Mouse (Mus musculus) MEL (cell line): Measurements from ENCODE around the gene Canx. TPM values are rescaled to one million over a fixed set of nuclear protein-coding genes. Genes with fewer than 3 reads are reported as not detected.

Experiments
- DNase-seq: peaks from one replicate; pipeline ENCODE4 v3.0.0; 2011; ENCODE audit warnings: low read depth, low spot score
- H3K27ac ChIP-seq: 2 replicates; pipeline ENCODE4 v1.5.1; 2012; ENCODE audit warnings: low read depth, mild to moderate bottlenecking, control low read depth, low read length, moderate library complexity; ENCODE audit not compliant: control insufficient read depth
- H3K27me3 ChIP-seq, 2 experiments: fragments of 150-350 bp in 1 of 2; sonication (generic) in 1 of 2; 2 replicates each; pipeline ENCODE4 v1.6.1; 2012; ENCODE audit warnings: low read length in 2 of 2, mild to moderate bottlenecking in 2 of 2, improper control_type of control experiment in 1 of 2, moderate library complexity in 1 of 2; ENCODE audit not compliant: insufficient read depth in 2 of 2, control insufficient read depth in 1 of 2
- H3K36me3 ChIP-seq, 2 experiments: 2 replicates each; pipeline ENCODE4 v1.6.1; 2012 to 2014; ENCODE audit warnings: low read length in 2 of 2, improper control_type of control experiment in 1 of 2, inconsistent platforms in 1 of 2, mild to moderate bottlenecking in 1 of 2; ENCODE audit not compliant: insufficient read depth in 2 of 2, control insufficient read depth in 1 of 2
- H3K4me1 ChIP-seq, 2 experiments: fragments of 150-350 bp in 1 of 2; sonication (generic) in 1 of 2; 2 replicates each; pipeline ENCODE4 v1.6.1; 2012; ENCODE audit warnings: low read length in 2 of 2, improper control_type of control experiment in 1 of 2, mild to moderate bottlenecking in 1 of 2; ENCODE audit not compliant: insufficient read depth in 2 of 2, control insufficient read depth in 1 of 2
- H3K4me3 ChIP-seq, 2 experiments: fragments of 150-350 bp in 1 of 2; sonication (generic) in 1 of 2; 2 replicates each; pipeline ENCODE4 v1.5.1; 2012; ENCODE audit warnings: low read depth in 2 of 2, low read length in 2 of 2, mild to moderate bottlenecking in 2 of 2, moderate library complexity in 2 of 2, control low read depth in 1 of 2, improper control_type of control experiment in 1 of 2; ENCODE audit not compliant: control insufficient read depth in 1 of 2, insufficient read depth in 1 of 2
- H3K79me2 ChIP-seq: 2 replicates; pipeline ENCODE4 v1.6.1; 2012; ENCODE audit warnings: mild to moderate bottlenecking, low read length, moderate library complexity; ENCODE audit not compliant: control insufficient read depth, poor library complexity, insufficient read depth
- H3K9ac ChIP-seq: 2 replicates; pipeline ENCODE4 v1.6.1; 2012; ENCODE audit warnings: low read depth, mild to moderate bottlenecking, control low read depth, low read length, moderate library complexity; ENCODE audit not compliant: control insufficient read depth, poor library complexity, severe bottlenecking
- H3K9me3 ChIP-seq: fragments of 150-350 bp; sonication (generic); replicated peaks from 2 replicates; pipeline ENCODE4 v1.6.1; 2012; ENCODE audit warnings: mild to moderate bottlenecking, low read length, improper control_type of control experiment, moderate library complexity; ENCODE audit not compliant: insufficient read depth
- BHLHE40 ChIP-seq: IDR thresholded peaks from 2 replicates; pipeline ENCODE4 v1.6.1; 2012; ENCODE audit warnings: low read depth, mild to moderate bottlenecking, inconsistent platforms, low read length, improper control_type of control experiment, borderline replicate concordance
- CHD1 ChIP-seq: IDR thresholded peaks from 2 replicates; pipeline ENCODE4 v1.6.1; 2012; ENCODE audit warnings: low read depth, mild to moderate bottlenecking, inconsistent platforms, low read length, improper control_type of control experiment
- E2F4 ChIP-seq: IDR thresholded peaks from 2 replicates; pipeline ENCODE4 v1.6.1; 2011; ENCODE audit warnings: low read depth, low read length, improper control_type of control experiment, borderline replicate concordance
- EP300 ChIP-seq, 2 experiments: IDR thresholded peaks; 2 replicates each; pipeline ENCODE4 v1.6.1; 2011; ENCODE audit warnings: improper control_type of control experiment in 2 of 2, low read length in 2 of 2, low read depth in 1 of 2, mild to moderate bottlenecking in 1 of 2
- GATA1 ChIP-seq: IDR thresholded peaks from 2 replicates; pipeline ENCODE4 v1.6.1; 2011; ENCODE audit warnings: low read depth, low read length, improper control_type of control experiment
- HCFC1 ChIP-seq: IDR thresholded peaks from 2 replicates; pipeline ENCODE4 v1.6.1; 2012; ENCODE audit warnings: low read depth, mild to moderate bottlenecking, inconsistent platforms, low read length, improper control_type of control experiment, moderate library complexity
- KAT2A ChIP-seq: conservative IDR thresholded peaks from 2 replicates; pipeline ENCODE4 v1.6.1; 2012; ENCODE audit warnings: low read depth, low read length, improper control_type of control experiment, inconsistent platforms
- MAX ChIP-seq: IDR thresholded peaks from 2 replicates; pipeline ENCODE4 v1.6.1; 2011; ENCODE audit warnings: low read length, improper control_type of control experiment
- MAZ ChIP-seq: IDR thresholded peaks from 2 replicates; pipeline ENCODE4 v1.6.1; 2012; ENCODE audit warnings: low read depth, mild to moderate bottlenecking, inconsistent platforms, low read length, improper control_type of control experiment
- NELFE ChIP-seq: IDR thresholded peaks from 2 replicates; pipeline ENCODE4 v1.6.1; 2011; ENCODE audit warnings: low read depth, low read length, improper control_type of control experiment
- NRF1 ChIP-seq: IDR thresholded peaks from 2 replicates; pipeline ENCODE4 v1.6.1; 2014; ENCODE audit warnings: low read depth, mild to moderate bottlenecking, inconsistent platforms, low read length, improper control_type of control experiment, moderate library complexity; ENCODE audit not compliant: poor library complexity, insufficient read depth, severe bottlenecking
- POLR2AphosphoS2 ChIP-seq: IDR thresholded peaks from 2 replicates; pipeline ENCODE4 v1.6.1; 2011; ENCODE audit warnings: low read length, improper control_type of control experiment
- RAD21 ChIP-seq: IDR thresholded peaks from 2 replicates; pipeline ENCODE4 v1.6.1; 2011; ENCODE audit warnings: mild to moderate bottlenecking, low read depth, low read length, improper control_type of control experiment
- RCOR1 ChIP-seq: IDR thresholded peaks from 2 replicates; pipeline ENCODE4 v1.6.1; 2012; ENCODE audit warnings: low read depth, mild to moderate bottlenecking, inconsistent platforms, low read length, improper control_type of control experiment
- SIN3A ChIP-seq: IDR thresholded peaks from 2 replicates; pipeline ENCODE4 v1.6.1; 2012; ENCODE audit warnings: low read length, improper control_type of control experiment, inconsistent platforms
- TBP ChIP-seq: IDR thresholded peaks from 2 replicates; pipeline ENCODE4 v1.8.0; 2011; ENCODE audit warnings: low read depth, low read length, improper control_type of control experiment
- UBTF ChIP-seq: IDR thresholded peaks from 2 replicates; pipeline ENCODE4 v1.6.1; 2012; ENCODE audit warnings: low read depth, mild to moderate bottlenecking, inconsistent platforms, low read length, improper control_type of control experiment, moderate library complexity, borderline replicate concordance; ENCODE audit not compliant: insufficient read depth
- USF1 ChIP-seq: IDR thresholded peaks from 2 replicates; pipeline ENCODE4 v1.6.1; 2014; ENCODE audit warnings: low read depth, mild to moderate bottlenecking, inconsistent platforms, low read length, improper control_type of control experiment, moderate library complexity
- ZNF384 ChIP-seq: IDR thresholded peaks from 2 replicates; pipeline ENCODE4 v1.6.1; 2012; ENCODE audit warnings: low read depth, mild to moderate bottlenecking, inconsistent platforms, low read length, improper control_type of control experiment
- polyA plus RNA-seq, 2 experiments: library from polyadenylated mRNA; stranded (reverse) in 1 of 2; unstranded in 1 of 2; fragments of >175 nt in 1 of 2; fragments of >200 nt in 1 of 2; gene quantifications; 2 replicates each; pipeline versions ENCODE4 v1.2.1 to v1.2.4; 2012; ENCODE audit warnings: low replicate concordance in 2 of 2, low read depth in 1 of 2; ENCODE audit not compliant: insufficient read length in 2 of 2, insufficient read depth in 1 of 2, missing spikeins in 1 of 2
- total RNA-seq: library from RNA; depleted of rRNA; stranded (reverse); fragments of 300-350 nt; gene quantifications from 2 replicates; pipeline ENCODE4 v1.2.3, GENCODE M21; 2012

Canx gene
- total and polyA plus RNA-seq, 3 experiments, result 390 to 867 (median 464) TPM

GRCm38 (mm10) chr11:50326302-50326966 lies 961 bp upstream of the Canx start (continued):
- no peak for TF ChIP-seq ZNF384
- TF ChIP-seq RAD21, result no peak
- TF ChIP-seq SIN3A, result peak; percentile 30; the same call in 1 of the 2 replicates
- TF ChIP-seq KAT2A, result no peak
- 0 out of 2 replicates have a peak, but pooled peaks have one; percentile 34 for TF ChIP-seq GATA1
- no peak for TF ChIP-seq USF1
- TF ChIP-seq NRF1, result no peak
- no peak for TF ChIP-seq E2F4
- TF ChIP-seq UBTF, result no peak
- peak; percentile 66 for TF ChIP-seq NELFE
- TF ChIP-seq MAX, result no peak

DNA sequence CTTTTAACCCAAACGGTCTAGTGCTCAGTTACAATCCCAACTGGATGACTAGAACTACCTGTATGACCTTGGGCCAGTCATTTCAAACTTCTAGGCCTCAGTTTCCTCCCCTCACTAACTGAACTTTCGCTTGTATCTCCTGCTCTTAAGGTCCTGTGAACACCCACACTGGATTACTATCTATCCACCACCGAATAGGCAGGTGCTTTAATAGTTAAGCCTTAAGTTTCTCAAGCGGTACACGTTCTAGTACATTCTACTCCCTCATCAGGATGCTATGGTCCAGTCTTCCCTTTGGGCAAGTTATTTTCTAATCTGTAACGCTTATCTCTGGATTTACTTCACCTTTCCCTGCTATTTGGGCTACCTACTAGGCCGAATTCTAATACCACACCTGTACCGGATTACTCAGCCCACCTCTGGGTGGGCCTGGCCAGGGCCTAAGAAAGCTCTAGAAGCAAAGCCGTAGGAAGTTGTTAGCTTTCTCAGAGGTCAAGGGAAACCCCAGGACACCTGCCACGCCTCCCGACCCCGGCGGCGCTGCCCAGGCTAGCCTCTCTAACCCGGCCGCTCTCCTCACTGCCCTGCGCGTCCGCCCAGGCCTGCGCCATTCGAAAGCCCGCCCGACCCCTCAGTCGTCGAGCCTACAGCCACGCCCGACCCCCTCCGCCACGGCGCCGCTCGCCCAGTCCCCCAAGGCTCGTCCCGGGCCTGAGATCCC lies 562 bp downstream of the Canx start:
- peaks cover 21 to 67% of the 10 kb centered on the region in 2 experiments for H3K36me3 ChIP-seq
- H3K4me1 ChIP-seq, result peaks cover 21 to 24% of the 10 kb centered on the region in 2 experiments
- peaks cover 58% of the 10 kb centered on the region for H3K79me2 ChIP-seq
- peak overlapping the region; percentile 90 for H3K9ac ChIP-seq
- DNase-seq, result peak; percentile 72
- H3K9me3 ChIP-seq, result no peaks in the 10 kb centered on the region
- peak overlapping the region; percentile 79 to 93 for H3K4me3 ChIP-seq
- H3K27ac ChIP-seq, result peak overlapping the region; percentile 58
- H3K27me3 ChIP-seq, result no peaks in the 10 kb centered on the region
- TF ChIP-seq EP300 (IDR thresholded peaks at IDR 0.05; ENCODE audit: low read depth in 1 of 2, low read length in 2 of 2), result 0 out of 4 replicates have a peak, but pooled peaks of 1 of the 2 experiments have one; percentile 34
- 0 out of 2 replicates have a peak, but pooled peaks have one; percentile 28 for TF ChIP-seq TBP
- 0 out of 2 replicates have a peak, but pooled peaks have one; percentile 26 for TF ChIP-seq POLR2AphosphoS2
- TF ChIP-seq RCOR1, result no peak
- TF ChIP-seq SIN3A, result peak; percentile 51
- peak; percentile 96 for TF ChIP-seq CHD1
- TF ChIP-seq HCFC1, result peak; percentile 28; the same call in 1 of the 2 replicates
- TF ChIP-seq BHLHE40, result peak; percentile 58; the same call in 1 of the 2 replicates
- no peak; the same call in 1 of the 2 replicates for TF ChIP-seq MAX
- no peak for TF ChIP-seq MAZ
- TF ChIP-seq GATA1, result peak; percentile 55
